Mouse (Mus musculus) intestine, postnatal 0 days (tissue): ENCODE results near the gene Ifitm5. TPM values are rescaled to one million over a fixed set of nuclear protein-coding genes. Genes with fewer than 3 reads are reported as not detected.

Experiments
- ATAC-seq: fragments of 200-750 bp; cut with Nextera tagmentation; 2 replicates; pipeline ENCODE4 v1.8.0; 2017; ENCODE audit warnings: mild to moderate bottlenecking, moderate TSS enrichment, moderate library complexity
- H3K27ac ChIP-seq: fragments of 300-500 bp; sonication (generic); 2 replicates; pipeline ENCODE4 v1.5.1; 2014; ENCODE audit warnings: mild to moderate bottlenecking, low read depth, low read length, moderate library complexity
- H3K27me3 ChIP-seq: fragments of 300-500 bp; sonication (generic); replicated peaks from 2 replicates; pipeline ENCODE4 v1.6.1; 2014; ENCODE audit warnings: low read length, mixed read lengths; ENCODE audit not compliant: control insufficient read depth, insufficient read depth
- H3K36me3 ChIP-seq: fragments of 300-500 bp; sonication (generic); 2 replicates; pipeline ENCODE4 v1.6.1; 2014; ENCODE audit warnings: mild to moderate bottlenecking, moderate library complexity; ENCODE audit not compliant: control insufficient read depth, insufficient read depth
- H3K4me1 ChIP-seq: fragments of 300-500 bp; sonication (generic); replicated peaks from 2 replicates; pipeline ENCODE4 v1.6.1; 2014; ENCODE audit warnings: antibody characterized with exemption, low read length, mixed read lengths; ENCODE audit not compliant: control insufficient read depth, insufficient read depth
- H3K4me2 ChIP-seq: fragments of 300-500 bp; sonication (generic); replicated peaks from 2 replicates; pipeline ENCODE4 v1.6.1; 2014; ENCODE audit warnings: low read depth, mild to moderate bottlenecking, moderate library complexity
- H3K4me3 ChIP-seq: fragments of 300-500 bp; sonication (generic); 2 replicates; pipeline ENCODE4 v1.5.1; 2014; ENCODE audit warnings: low read depth, low read length
- H3K9ac ChIP-seq: fragments of 300-500 bp; sonication (generic); 2 replicates; pipeline ENCODE4 v1.6.1; 2014; ENCODE audit warnings: mild to moderate bottlenecking, low read depth, low read length
- H3K9me3 ChIP-seq: fragments of 300-500 bp; sonication (generic); 2 replicates; pipeline ENCODE4 v1.6.1; 2016; ENCODE audit warnings: mixed run types; ENCODE audit not compliant: control insufficient read depth
- CTCF ChIP-seq: sonication (generic); IDR thresholded peaks from 2 replicates; pipeline ENCODE4 v1.5.1; 2016; ENCODE audit warnings: low read depth, mild to moderate bottlenecking, control low read depth, antibody characterized with exemption, moderate library complexity
- WGBS: fragments of 180-500 bp; shearing (Covaris S2); extraction: QIAGEN DNeasy Blood & Tissue Kit; methylation state at CpG from one replicate; pipeline ENCODE4 v1.1.7; 2014; 5-methylcytosine and 5-hydroxymethylcytosine counted together
- polyA plus RNA-seq: library from polyadenylated mRNA; unstranded; fragments of >200 nt; fragmentation: Nextera tagmentation; extraction: Ambion mirVana; gene quantifications from 2 replicates; pipeline ENCODE4 v1.2.1, GENCODE M21; 2015

The Ifitm5 gene
- polyA plus RNA-seq, 1 experiment from 2014 or later: 0.34 TPM

DNA sequence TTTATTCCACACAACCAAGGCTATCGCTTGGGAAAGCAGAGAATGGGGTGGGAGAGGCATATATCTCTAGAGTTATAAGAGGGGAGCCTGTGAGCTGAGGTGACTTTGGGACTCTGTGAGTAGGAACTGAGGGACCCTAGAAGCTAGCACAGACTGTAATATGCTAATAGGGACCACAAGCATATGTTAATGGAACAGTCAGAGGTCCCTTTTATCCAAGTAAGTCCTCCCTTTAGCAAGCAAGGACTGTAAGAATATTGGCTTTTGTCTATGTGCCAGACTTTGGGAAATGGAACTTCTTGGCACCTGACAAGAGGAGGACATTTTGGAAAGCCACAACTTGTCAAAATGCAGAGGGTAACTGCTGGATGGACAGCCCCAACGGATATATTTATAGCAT, 11.2 kb downstream of the Ifitm5 start:
- WGBS: 59% methylated on average over 2 of the region's 2 CpGs
- Histone ChIP-seq H3K27me3 (no peaks in the 10 kb centered on the region), H3K4me2 (no peak overlapping the region), H3K27ac (no peak overlapping the region), H3K4me1 (peaks cover 14% of the 10 kb centered on the region), H3K9ac (no peak overlapping the region), H3K9me3 (no peaks in the 10 kb centered on the region), H3K36me3 (no peaks in the 10 kb centered on the region), H3K4me3 (no peak overlapping the region)
- no peak for ATAC-seq
- no peak for TF ChIP-seq CTCF

DNA sequence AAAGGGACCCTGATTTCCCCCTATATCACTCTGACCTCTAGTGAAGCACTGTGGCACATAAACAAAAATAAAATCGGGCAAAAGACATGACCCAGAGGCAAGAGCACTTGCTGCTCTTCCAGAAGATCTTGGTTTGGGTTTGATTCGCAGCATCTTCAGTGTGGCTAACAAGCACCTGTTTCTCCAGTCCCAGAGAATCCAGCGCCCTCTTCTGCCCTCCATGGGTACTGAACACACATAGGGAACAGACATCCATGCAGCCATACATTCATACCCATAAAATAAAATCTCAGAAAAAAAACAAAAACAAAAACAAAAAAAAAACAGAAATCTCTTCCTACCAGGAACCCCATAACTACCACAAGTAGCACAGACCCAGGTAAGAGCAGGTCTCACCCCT, 11.7 kb downstream of the Ifitm5 start:
- no peak for ATAC-seq
- H3K9me3 ChIP-seq: no peaks in the 10 kb centered on the region
- TF ChIP-seq CTCF: peak; percentile 69
- no peaks in the 10 kb centered on the region for H3K27me3 ChIP-seq
- H3K36me3 ChIP-seq: no peaks in the 10 kb centered on the region
- no peak overlapping the region for H3K9ac ChIP-seq
- no peak overlapping the region for H3K27ac ChIP-seq
- H3K4me1 ChIP-seq: peaks cover 14% of the 10 kb centered on the region
- H3K4me3 ChIP-seq: no peak overlapping the region
- 63% methylated on average over 3 of the region's 3 CpGs for WGBS
- H3K4me2 ChIP-seq: no peak overlapping the region

DNA sequence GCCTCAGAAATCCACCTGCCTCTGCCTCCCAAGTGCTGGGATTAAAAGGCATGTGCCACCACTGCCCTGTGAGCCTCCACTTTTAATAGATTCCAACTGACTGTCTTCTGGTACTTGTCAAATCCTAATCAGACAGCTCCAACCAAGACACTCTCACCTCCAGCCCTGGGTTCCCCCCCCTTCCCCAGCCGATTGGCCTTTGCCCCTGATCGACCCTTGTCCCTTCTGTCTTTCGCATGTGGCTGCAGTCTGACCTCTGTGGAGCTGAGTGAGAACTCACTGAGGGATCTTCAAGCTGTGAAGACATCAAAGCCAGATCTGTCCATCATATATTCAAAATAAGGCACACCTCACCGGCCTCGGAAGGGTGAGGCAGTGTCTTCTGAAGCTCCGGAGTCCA, 22.9 kb downstream of the Ifitm5 start:
- H3K9me3 ChIP-seq: no peaks in the 10 kb centered on the region
- no peak overlapping the region for H3K4me2 ChIP-seq
- H3K4me1 ChIP-seq: peaks cover 3% of the 10 kb centered on the region; the same call in 1 of the 2 replicates
- H3K4me3 ChIP-seq: no peak overlapping the region
- no peak for ATAC-seq
- 77% methylated on average over 6 of the region's 6 CpGs for WGBS
- H3K27me3 ChIP-seq: peaks cover 2% of the 10 kb centered on the region; the same call in 1 of the 2 replicates
- no peak for TF ChIP-seq CTCF
- H3K9ac ChIP-seq: no peak overlapping the region
- no peak overlapping the region for H3K27ac ChIP-seq
- peaks cover 47% of the 10 kb centered on the region for H3K36me3 ChIP-seq

DNA sequence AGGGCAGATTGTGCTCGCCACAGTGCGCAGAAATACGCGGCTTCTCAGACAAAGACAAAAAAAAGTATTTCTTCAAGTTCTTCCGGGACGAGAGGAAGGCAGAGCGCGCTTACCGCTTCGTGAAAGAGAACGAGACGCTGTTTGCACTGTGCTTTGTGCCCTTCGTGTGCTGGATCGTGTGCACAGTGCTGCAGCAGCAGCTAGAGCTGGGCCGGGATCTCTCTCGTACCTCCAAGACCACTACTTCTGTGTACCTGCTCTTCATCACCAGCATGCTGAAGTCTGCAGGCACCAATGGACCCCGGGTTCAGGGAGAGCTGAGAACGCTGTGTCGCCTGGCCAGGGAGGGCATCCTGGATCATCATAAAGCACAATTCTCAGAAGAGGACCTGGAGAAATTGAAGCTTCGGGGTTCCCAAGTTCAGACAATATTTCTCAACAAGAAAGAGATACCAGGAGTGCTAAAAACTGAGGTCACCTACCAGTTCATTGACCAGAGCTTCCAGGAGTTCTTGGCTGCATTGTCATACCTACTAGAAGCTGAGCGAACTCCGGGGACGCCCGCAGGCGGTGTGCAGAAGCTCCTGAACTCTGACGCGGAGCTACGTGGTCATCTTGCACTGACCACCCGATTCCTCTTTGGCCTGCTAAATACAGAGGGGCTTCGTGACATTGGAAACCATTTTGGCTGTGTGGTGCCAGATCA, 26.9 kb downstream of the Ifitm5 start:
- Histone ChIP-seq H3K4me2 (peak overlapping the region; percentile 76), H3K4me3 (peak overlapping the region; percentile 50), H3K27me3 (peaks cover 6% of the 10 kb centered on the region; the same call in 1 of the 2 replicates), H3K4me1 (peaks cover 6% of the 10 kb centered on the region; the same call in 1 of the 2 replicates), H3K9ac (peak overlapping the region; percentile 40; the same call in 1 of the 2 replicates), H3K9me3 (no peaks in the 10 kb centered on the region), H3K27ac (no peak overlapping the region; the same call in 1 of the 2 replicates), H3K36me3 (peaks cover 34% of the 10 kb centered on the region)
- 16% methylated on average over 30 of the region's 30 CpGs for WGBS
- TF ChIP-seq CTCF: no peak
- no peak for ATAC-seq

DNA sequence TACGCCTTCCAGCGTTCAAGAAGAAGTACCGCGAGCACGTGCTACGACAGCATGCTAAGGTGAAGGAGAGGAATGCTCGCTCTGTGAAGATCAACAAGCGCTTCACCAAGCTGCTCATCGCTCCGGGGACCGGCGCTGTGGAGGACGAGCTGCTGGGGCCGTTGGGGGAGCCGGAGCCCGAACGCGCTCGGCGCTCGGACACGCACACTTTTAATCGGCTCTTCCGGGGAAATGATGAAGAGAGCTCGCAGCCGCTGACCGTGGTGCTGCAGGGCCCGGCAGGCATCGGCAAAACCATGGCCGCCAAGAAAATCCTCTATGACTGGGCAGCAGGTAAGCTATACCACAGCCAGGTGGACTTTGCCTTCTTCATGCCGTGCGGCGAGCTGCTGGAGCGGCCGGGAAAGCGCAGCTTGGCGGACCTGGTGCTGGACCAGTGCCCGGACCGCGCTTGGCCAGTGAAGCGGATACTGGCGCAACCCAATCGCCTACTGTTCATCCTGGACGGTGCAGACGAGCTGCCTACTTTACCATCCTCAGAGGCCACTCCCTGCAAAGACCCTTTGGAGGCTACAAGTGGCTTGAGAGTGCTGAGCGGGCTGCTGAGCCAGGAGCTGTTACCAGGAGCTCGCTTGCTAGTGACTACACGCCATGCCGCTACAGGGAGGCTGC, 27.6 kb downstream of the Ifitm5 start:
- no peaks in the 10 kb centered on the region for H3K9me3 ChIP-seq
- 0 out of 2 replicates have a peak, but pooled peaks have one; percentile 0 for TF ChIP-seq CTCF
- WGBS: under 1% methylated on average over 49 of the region's 49 CpGs
- peaks cover 6% of the 10 kb centered on the region; the same call in 1 of the 2 replicates for H3K27me3 ChIP-seq
- peak; percentile 23 for ATAC-seq
- peak overlapping the region; percentile 76 for H3K4me2 ChIP-seq
- H3K9ac ChIP-seq: peak overlapping the region; percentile 40
- H3K4me3 ChIP-seq: peak overlapping the region; percentile 50
- peaks cover 6% of the 10 kb centered on the region; the same call in 1 of the 2 replicates for H3K4me1 ChIP-seq
- peaks cover 27% of the 10 kb centered on the region for H3K36me3 ChIP-seq
- peak overlapping the region; percentile 86 for H3K27ac ChIP-seq

DNA sequence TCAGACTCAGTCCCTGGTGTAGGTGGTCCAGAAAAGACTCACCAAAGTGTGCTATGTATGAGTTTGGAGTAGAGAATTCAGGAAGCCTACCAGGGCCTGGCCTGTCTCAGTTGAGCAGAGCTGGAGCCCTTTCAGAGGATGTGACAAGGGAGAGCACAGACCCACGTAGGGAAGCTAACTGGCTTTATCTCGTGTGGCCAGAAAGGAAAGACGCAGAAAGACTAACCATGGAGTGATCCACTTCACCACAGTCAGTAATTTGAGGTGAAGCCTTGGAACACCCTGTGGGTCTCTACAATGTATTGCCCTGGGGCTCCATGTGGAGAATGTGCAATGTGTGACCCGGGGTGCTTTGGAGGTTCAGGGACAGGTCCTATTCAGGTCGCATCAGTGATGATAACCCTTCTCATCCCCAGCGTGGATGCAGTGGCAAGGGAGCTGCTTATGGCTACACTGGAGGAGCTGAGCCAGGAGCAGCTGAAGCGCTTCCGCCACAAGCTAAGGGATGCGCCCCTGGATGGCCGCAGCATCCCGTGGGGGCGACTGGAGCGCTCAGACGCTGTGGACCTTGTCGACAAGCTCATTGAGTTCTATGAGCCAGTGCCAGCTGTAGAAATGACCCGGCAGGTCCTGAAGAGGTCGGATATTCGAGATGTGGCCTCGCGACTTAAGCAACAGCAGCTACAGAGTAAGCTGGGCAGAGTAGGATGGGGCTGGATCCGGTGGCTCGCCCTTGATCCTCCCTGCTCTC, 28.7 kb downstream of the Ifitm5 start:
- Histone ChIP-seq H3K4me2 (peak overlapping the region; percentile 76), H3K4me1 (peaks cover 6% of the 10 kb centered on the region; the same call in 1 of the 2 replicates), H3K27me3 (peaks cover 6% of the 10 kb centered on the region; the same call in 1 of the 2 replicates), H3K4me3 (peak overlapping the region; percentile 50), H3K9ac (peak overlapping the region; percentile 50), H3K27ac (peak overlapping the region; percentile 86), H3K36me3 (peaks cover 17% of the 10 kb centered on the region), H3K9me3 (no peaks in the 10 kb centered on the region)
- no peak for TF ChIP-seq CTCF
- ATAC-seq: no peak
- 20% methylated on average over 22 of the region's 22 CpGs for WGBS
